Mouse (Mus musculus): ENCODE data around the gene Kdm3a. TPM values are rescaled to one million over a fixed set of nuclear protein-coding genes. Genes with fewer than 3 reads are reported as not detected.

Gene Kdm3a
- total RNA-seq (2022): 10 to 100 TPM; 17.4 to 19.9 (median 19.0) TPM

GRCm38 (mm10) chr6:71632829-71633662 is at the start of gene Kdm3a:
Kdm3a (minus strand) TSS chr6:71632990.
- DNase-seq (ENCODE audit: low spot score): peak; percentile 98

DNA sequence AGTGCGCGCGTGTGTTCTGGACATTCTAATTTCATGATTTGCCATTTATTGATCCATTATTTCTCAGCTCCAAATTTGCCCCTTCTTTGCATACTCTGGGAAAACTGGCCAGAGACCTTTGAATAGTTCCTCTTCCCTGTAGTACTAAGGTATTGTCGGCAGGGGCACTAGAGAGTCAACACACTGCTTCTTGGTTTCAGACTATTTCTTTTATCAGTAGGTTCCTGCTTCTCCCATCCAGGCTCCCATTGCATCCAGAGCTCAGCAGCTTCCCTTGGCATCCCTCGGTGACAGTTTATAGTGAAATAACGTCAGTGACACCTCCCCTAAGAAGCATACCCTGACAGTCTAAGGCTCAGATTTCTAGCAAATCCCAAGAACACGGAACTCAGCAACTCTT is 46.1 kb upstream of the Kdm3a start:
- no peak for DNase-seq (ENCODE audit: low spot score)

- no peak for DNase-seq (ENCODE audit: low spot score)
These were observed 40.4 kb upstream of the Kdm3a start for GRCm38 (mm10) chr6:71673166-71673565.

- DNase-seq (ENCODE audit: low spot score): no peak
These were observed 31.7 kb upstream of the Kdm3a start for GRCm38 (mm10) chr6:71664511-71664910.

- peak; percentile 25 for DNase-seq (ENCODE audit: low spot score)
These were observed 25.5 kb upstream of the Kdm3a start for GRCm38 (mm10) chr6:71658290-71658689.

GRCm38 (mm10) chr6:71655835-71656234 is 23.0 kb upstream of the Kdm3a start:
- no peak for DNase-seq (ENCODE audit: low spot score)

GRCm38 (mm10) chr6:71651868-71652267 is 19.1 kb upstream of the Kdm3a start:
- no peak for DNase-seq (ENCODE audit: low spot score)

DNA sequence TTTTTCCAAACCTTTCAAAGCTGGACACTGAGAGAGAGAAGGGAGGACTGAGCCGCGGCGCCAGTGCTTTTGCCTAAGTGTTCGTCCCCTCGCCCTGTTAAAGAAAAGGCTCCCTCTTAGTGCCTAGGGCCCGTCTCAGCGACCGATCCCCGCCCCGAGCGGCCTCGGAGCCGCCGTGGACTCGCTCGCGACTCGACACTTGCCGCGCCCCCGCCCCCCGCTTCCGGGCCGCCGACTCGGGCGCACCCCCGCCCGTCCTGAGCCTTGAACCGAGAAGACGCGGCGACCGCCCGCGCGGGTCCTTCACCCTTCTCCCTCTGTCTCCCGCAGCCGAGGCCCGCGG is 333 bp downstream of the Kdm3a start:
- DNase-seq (ENCODE audit: low spot score): no peak

DNA sequence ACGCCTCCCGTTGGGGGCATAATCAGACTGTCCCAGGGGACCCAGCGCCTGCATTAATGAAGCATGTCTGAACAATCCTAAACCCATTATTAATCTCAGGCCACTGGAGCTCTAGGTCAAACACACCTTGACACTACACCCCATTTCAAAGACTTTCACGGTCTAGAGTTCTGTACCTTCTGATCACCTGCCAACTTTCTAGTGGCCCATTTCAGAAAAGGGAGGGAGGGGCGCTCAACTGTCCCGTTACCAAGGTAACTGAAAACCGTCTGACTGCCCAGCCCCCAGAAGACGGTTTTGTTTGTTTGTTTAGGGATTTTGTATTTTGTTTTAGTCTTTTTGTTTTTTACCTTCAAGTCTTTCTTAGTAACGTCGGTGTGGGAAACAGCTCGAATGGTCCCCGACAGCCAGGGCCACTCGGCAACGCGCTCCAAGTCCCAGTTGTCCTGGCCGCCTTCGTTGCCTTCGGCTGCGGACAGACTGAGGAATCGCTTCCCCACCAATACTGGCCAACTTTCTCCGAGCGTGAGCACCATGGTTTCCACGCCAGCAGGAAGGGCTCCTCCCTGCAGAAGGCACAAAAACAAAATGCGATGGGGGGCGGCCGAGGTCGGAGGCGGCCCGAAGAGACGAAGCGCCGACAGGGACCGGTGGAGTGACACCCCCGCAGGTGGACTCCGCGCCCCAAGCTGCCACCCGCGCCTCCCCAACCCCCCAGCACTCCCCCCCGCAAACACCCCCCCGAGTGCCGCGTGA is 906 bp downstream of the Kdm3a start:
- peak; percentile 57 for DNase-seq (ENCODE audit: low spot score)

GRCm38 (mm10) chr6:71631196-71631595 is 1.6 kb downstream of the Kdm3a start:
- DNase-seq (ENCODE audit: low spot score): no peak

GRCm38 (mm10) chr6:71627325-71627724 is 5.5 kb downstream of the Kdm3a start:
- no peak for DNase-seq (ENCODE audit: low spot score)

- DNase-seq (ENCODE audit: low spot score): no peak
These were observed 6.8 kb downstream of the Kdm3a start for GRCm38 (mm10) chr6:71625984-71626383.

DNA sequence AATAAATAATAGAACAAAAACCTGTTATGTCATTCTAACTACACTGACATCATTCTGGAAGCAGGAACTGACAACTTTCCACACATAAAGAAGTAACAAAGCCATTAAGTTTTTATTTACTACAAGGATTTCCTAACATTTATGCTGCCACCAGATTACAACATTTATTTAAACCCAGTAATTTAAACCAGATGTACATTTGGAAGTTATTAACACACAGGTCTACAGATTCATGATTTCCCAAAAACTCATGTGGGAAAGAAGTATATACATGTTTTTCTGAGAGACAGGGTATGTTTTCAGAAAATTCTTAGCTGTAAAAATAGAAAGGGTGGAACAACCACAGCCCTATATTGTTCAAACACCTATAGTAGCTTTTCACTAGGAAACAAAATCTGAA is 8.1 kb downstream of the Kdm3a start:
- no peak for DNase-seq (ENCODE audit: low spot score)

DNA sequence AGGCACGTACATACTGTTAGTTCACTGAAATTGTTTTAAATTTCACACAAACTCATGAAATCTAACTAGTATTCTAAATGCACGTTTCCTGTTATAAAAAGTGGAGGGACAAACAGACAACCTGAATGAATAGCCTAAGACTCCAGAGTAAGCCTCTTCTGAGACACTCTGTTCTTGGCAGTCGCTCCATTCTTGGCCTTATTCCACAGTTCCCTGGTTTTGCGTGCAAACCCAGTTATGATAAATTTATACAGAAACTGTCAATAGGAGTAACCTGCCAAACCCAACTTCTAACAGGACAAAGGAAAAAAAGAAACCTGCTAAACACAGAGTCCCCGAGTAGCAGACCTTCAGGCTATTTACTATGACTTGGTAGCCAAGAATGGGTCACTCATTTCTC is 10.8 kb downstream of the Kdm3a start:
- peak; percentile 49 for DNase-seq (ENCODE audit: low spot score)

- peak; percentile 28 for DNase-seq (ENCODE audit: low spot score)
These were observed 11.2 kb downstream of the Kdm3a start for GRCm38 (mm10) chr6:71621551-71621950.

- no peak for DNase-seq (ENCODE audit: low spot score)
These were observed 15.8 kb downstream of the Kdm3a start for GRCm38 (mm10) chr6:71616959-71617358.

DNA sequence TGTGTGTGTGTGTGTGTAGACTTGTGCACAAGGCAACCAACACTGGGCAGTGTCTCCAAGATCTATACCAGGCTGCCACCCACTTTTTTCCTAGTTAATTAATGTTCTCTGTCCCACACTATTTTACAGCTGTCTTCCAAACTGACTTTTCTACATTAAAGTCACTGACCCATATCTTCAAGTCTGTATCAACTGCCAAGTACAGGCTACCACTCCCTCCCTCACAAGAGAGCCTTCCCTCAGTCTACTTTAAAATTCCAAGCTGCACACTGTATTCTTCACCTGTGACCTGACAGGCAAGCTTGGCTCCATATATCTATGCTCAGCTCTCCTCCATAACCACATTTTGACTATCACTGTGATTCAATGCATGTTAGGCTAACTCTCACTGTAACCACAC is 19.6 kb downstream of the Kdm3a start:
- no peak for DNase-seq (ENCODE audit: low spot score)

GRCm38 (mm10) chr6:71609968-71610367 is 22.8 kb downstream of the Kdm3a start:
- DNase-seq (ENCODE audit: low spot score): no peak

DNA sequence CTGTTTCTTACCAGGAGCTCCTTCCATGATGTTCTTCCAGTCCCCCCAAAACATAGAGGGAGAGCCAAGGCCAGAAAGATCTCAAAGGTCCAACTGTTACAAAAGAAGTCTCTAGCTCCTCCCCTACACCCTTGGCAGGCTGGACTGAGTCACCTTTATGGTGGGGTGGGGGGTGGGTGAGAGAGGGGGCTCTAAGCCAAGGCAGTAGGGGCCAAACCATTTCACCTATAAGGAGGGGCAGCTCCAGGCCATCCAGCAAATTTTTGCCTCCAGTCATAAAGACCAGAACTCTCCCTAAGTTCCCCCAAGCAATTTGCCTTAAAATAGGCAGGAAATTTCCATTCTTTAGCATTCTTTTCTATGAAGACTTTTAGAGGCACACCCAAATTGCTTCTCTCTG is 23.8 kb downstream of the Kdm3a start:
- DNase-seq (ENCODE audit: low spot score): no peak

DNA sequence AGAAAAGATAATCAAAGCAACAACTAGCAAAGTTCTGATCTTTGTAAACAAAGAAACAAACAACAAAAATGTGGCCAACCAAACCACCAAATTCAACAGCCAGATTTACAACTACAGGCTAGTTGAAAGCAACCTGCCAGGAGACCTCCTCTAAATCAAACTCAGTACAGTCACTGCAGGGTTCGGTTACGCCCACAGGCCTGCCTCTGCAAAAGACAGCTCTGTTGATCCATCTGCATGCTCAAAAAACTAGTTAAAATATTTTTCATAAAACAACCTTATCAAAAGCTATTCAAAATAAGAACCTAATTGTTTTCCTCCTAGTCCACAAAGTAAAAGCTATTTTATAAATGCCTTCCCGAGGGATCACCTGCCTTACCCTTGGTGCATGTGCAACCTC is 25.0 kb downstream of the Kdm3a start:
- DNase-seq (ENCODE audit: low spot score): no peak

GRCm38 (mm10) chr6:71590154-71590553 is 42.6 kb downstream of the Kdm3a start:
- peak; percentile 13 for DNase-seq (ENCODE audit: low spot score)

DNA sequence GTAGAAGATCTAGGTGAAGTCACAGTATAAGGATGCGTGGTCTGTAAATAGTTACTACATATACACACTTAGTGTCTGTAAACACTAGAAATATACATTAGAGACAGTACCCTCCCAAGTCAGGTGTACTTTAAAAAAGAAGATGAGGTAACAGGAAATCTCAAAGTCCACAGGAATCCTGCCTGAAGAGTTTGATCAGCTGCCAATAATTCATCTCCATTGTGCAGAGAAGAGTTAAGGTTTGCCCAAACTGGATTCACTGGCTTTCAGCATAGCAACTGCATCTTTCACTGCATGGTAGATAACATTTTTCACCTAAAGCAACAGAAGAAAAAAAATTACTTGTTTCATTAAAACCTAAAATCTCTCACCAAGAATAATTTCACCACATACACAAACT is 43.4 kb downstream of the Kdm3a start:
- no peak for DNase-seq (ENCODE audit: low spot score)

- no peak for DNase-seq (ENCODE audit: low spot score)
These were observed 49.6 kb downstream of the Kdm3a start for GRCm38 (mm10) chr6:71583198-71583597.

Measured in heart, adult 8-10 months (tissue).